Mouse (Mus musculus) small intestine, adult 2 months (tissue): Measurements from ENCODE around the gene Zfp423.

Experiments
- CTCF ChIP-seq: fragments of 200-500 bp; IDR thresholded peaks from 2 replicates; pipeline ENCODE4 v1.5.1; 2012; ENCODE audit warnings: low read depth, mild to moderate bottlenecking, control low read depth, inconsistent platforms, low read length, moderate library complexity, mixed read lengths; ENCODE audit not compliant: insufficient replicate concordance, insufficient read length; ENCODE audit errors: extremely low read depth
- POLR2A ChIP-seq: fragments of 200-500 bp; IDR thresholded peaks from 2 replicates; pipeline ENCODE4 v1.6.1; 2012; ENCODE audit warnings: low read depth, mild to moderate bottlenecking, control low read depth, inconsistent platforms, low read length, moderate library complexity

DNA sequence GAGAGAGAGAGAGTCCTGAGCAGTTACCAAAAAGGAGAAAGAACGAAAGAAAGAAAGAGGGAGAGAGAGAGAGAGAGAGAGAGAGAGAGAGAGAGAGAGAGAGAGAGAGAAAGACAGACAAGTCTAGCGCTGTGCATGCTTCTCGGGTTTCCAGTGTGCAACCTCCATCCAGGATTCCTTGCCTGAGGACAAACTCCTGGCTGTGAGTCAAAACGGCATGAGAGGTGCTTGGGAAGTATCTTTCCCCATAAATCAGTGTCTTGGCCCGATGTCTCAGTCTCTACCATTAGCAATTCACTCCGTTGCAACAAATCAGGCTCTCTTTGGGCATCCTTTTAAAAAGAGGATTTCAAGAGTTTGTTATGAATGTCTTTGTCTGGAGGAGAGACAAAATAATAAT, 36.9 kb downstream of the Zfp423 start:
- TF ChIP-seq POLR2A (no peak), CTCF (no peak)
